ENCODE assay signal across 9 mouse cellular contexts in genomic region chr13:23740256-23740840, GRCm38 (mm10). TPM values are rescaled to one million over a fixed set of nuclear protein-coding genes. Genes with fewer than 3 reads are reported as not detected.
DNase-seq lines count a peak whose midpoint lies in the region; TF ChIP-seq lines count a peak whose summit lies in the region.
"Had no signal": no experiment of that assay in that cellular context is flagged by ENCODE, and none has a peak within 500 bp of the region (broad histone marks: within the 10 kb centered on the region; RNA-seq: fewer than 3 reads in every experiment).

No protein-coding gene starts in this region.

- H3K4me3 ChIP-seq in heart, embryonic 10.5 days: peak overlapping the region; percentile 65
- H3K4me3 ChIP-seq in ES-E14 (ENCODE audit: insufficient read depth in 1 of 2, low read depth in 1 of 2, low read length in 2 of 2, poor library complexity in 1 of 2, severe bottlenecking in 1 of 2) (peak overlapping the region; percentile 66 to 74), macrophage (ENCODE audit: inconsistent target) (peak overlapping the region; percentile 60)

- WGBS in heart, embryonic 10.5 days: 34% methylated on average over 13 of the region's 13 CpGs
- 37% methylated on average over 13 of the region's 13 CpGs for WGBS in macrophage (ENCODE audit: missing documents)

- H3K9me3 ChIP-seq in heart, embryonic 10.5 days: no peaks in the 10 kb centered on the region
- H3K9me3 ChIP-seq in ES-E14 (ENCODE audit: control insufficient read depth, insufficient read depth, low read depth, low read length): no peaks in the 10 kb centered on the region

- H3K79me2 ChIP-seq in macrophage (ENCODE audit: inconsistent target): no peaks in the 10 kb centered on the region

- in situ Hi-C loops in ES-E14 (cut with MboI; ENCODE audit: low sequenced_read_pairs in 2 of 2, unreplicated experiment in 2 of 2): loop anchor here in 1 of 2 experiments (5.0 to 10.0 kb wide), 3 partner anchors 48 to 1706 kb away; partner anchors contain the start of genes Hist1h1d, Hist1h2ah, Hist1h2bk and Hist1h4f

- peak overlapping the region; percentile 93 for H3K27ac ChIP-seq in heart, embryonic 10.5 days
- H3K27ac ChIP-seq in ES-E14 (ENCODE audit: insufficient read depth, low read depth, low read length, poor library complexity, severe bottlenecking): peak overlapping the region; percentile 100; the same call in 1 of the 2 replicates
- H3K27ac ChIP-seq in macrophage: peak overlapping the region; percentile 90

- H3K27me3 ChIP-seq in heart, embryonic 10.5 days (ENCODE audit: insufficient read depth, poor library complexity, severe bottlenecking): no peaks in the 10 kb centered on the region
- H3K27me3 ChIP-seq: Patski had no signal

- peak overlapping the region; percentile 91; the same call in 1 of the 2 replicates for H3K9ac ChIP-seq in ES-E14 (ENCODE audit: insufficient read depth, low read depth, low read length, poor library complexity, severe bottlenecking)

- H3K4me1 ChIP-seq in heart, embryonic 10.5 days: peaks cover 9% of the 10 kb centered on the region; the same call in 1 of the 2 replicates
- peaks cover 0 to 3% of the 10 kb centered on the region in 2 experiments; a peak in 3 of 4 replicates for H3K4me1 ChIP-seq in ES-E14 (ENCODE audit: control insufficient read depth in 2 of 2, insufficient read depth in 2 of 2, low read length in 2 of 2, poor library complexity in 1 of 2)

- DNase-seq in heart, embryonic 10.5 days (ENCODE audit: low spot score): no peak
- no peak for DNase-seq in heart, postnatal 4 days
- DNase-seq in ES-E14 (ENCODE audit: low read depth, low spot score): no peak
- DNase-seq in forelimb bud, embryonic 11.5 days (ENCODE audit: low read depth, low spot score): peak; percentile 40
- no peak for DNase-seq in gastrocnemius, adult 8-10 months (ENCODE audit: low spot score in 2 of 2)
- DNase-seq in thymus, postnatal 4 days: no peak
- no peak for DNase-seq in layer of hippocampus, postnatal 36 days

- no peaks in the 10 kb centered on the region for H3K36me3 ChIP-seq in heart, embryonic 10.5 days
- H3K36me3 ChIP-seq in ES-E14 (ENCODE audit: control insufficient read depth, insufficient read depth, low read length, poor library complexity, severe bottlenecking): no peaks in the 10 kb centered on the region
- H3K36me3 ChIP-seq in macrophage (ENCODE audit: inconsistent target): no peaks in the 10 kb centered on the region

TF ChIP-seq in ES-E14, 5 proteins besides CTCF, POLR2A, EP300 and RAD21:
- no peak for TF ChIP-seq ZC3H11A (IDR thresholded peaks at IDR 0.05; ENCODE audit: borderline replicate concordance, low read depth, low read length)
- TF ChIP-seq ZNF384 (IDR thresholded peaks at IDR 0.05; ENCODE audit: low read depth, low read length): no peak
- TF ChIP-seq MAFK (IDR thresholded peaks at IDR 0.05; ENCODE audit: insufficient read depth, low read depth, low read length): no peak
- no peak for TF ChIP-seq CHD2 (IDR thresholded peaks at IDR 0.05; ENCODE audit: low read depth, low read length)
- no peak for TF ChIP-seq HCFC1 (IDR thresholded peaks at IDR 0.05; ENCODE audit: borderline replicate concordance, insufficient read depth, low read length)

RNA-seq across cellular contexts. Expression of gene Hist1h1c, which starts 1.7 kb away (rescaled TPM):
- polyA plus RNA-seq in heart, embryonic 10.5 days (2016; fragmentation: Nextera tagmentation; extraction: Ambion mirVana): 17.2 TPM in 2 replicates
- 100 to 1,000 TPM; 472 to 511 TPM for total RNA-seq in heart, postnatal 4 days (2021)
- 379 and 496 TPM in 2 replicates for total RNA-seq in ES-E14 (2012; rRNA removed)
- total RNA-seq in macrophage (2018; cell fraction: chromatin; rRNA removed): 100 to 1,000 TPM in 1 of 26 experiments, 10 to 100 TPM in 11, 1 to 10 TPM in 14; 2.2 to 114 (median 8.5) TPM
- 100 to 1,000 TPM in 19 of 26 experiments, 10 to 100 TPM in 7; 65.0 to 223 (median 125) TPM for total RNA-seq in macrophage (2018; cell fraction: cytosol; rRNA removed)
- total RNA-seq in macrophage (2018; cell fraction: nucleus; rRNA removed): 100 to 1,000 TPM in 2 of 26 experiments, 10 to 100 TPM in 24; 15.9 to 230 (median 37.1) TPM
- 72.8 to 156 TPM (median 87.8 TPM) in 3 replicates for polyA plus RNA-seq in macrophage (2018)
- 100 to 1,000 TPM; 196 to 246 (median 227) TPM for total RNA-seq in gastrocnemius, adult 8-10 months (2022)
- total RNA-seq in layer of hippocampus, postnatal 36 days (2021): 10 to 100 TPM; 52.8 to 55.3 TPM

RNA-seq across cellular contexts. Expression of gene Hist1h3c, which starts 5.1 kb away (rescaled TPM):
- 4.2 and 4.4 TPM in 2 replicates for polyA plus RNA-seq in heart, embryonic 10.5 days (2016; fragmentation: Nextera tagmentation; extraction: Ambion mirVana)
- total RNA-seq in heart, postnatal 4 days (2021): 100 to 1,000 TPM; 252 to 264 TPM
- 970 and 1,161 TPM in 2 replicates for total RNA-seq in ES-E14 (2012; rRNA removed)
- 10 to 100 TPM in 1 of 26 experiments, 1 to 10 TPM in 6, not detected in 19; 1.6 to 10.1 (median 2.9) TPM for total RNA-seq in macrophage (2018; cell fraction: chromatin; rRNA removed)
- total RNA-seq in macrophage (2018; cell fraction: cytosol; rRNA removed): 10 to 100 TPM in 17 of 26 experiments, 1 to 10 TPM in 9; 3.8 to 42.2 (median 11.9) TPM
- 10 to 100 TPM in 1 of 26 experiments, 1 to 10 TPM in 18, not detected in 7; 1.0 to 25.5 (median 2.5) TPM for total RNA-seq in macrophage (2018; cell fraction: nucleus; rRNA removed)
- not detected in 3 replicates for polyA plus RNA-seq in macrophage (2018)
- total RNA-seq in gastrocnemius, adult 8-10 months (2022): not detected
- 1 to 10 TPM; 2.5 to 5.2 TPM for total RNA-seq in layer of hippocampus, postnatal 36 days (2021)

RNA-seq across cellular contexts. Expression of gene Hist1h2bb, which starts 6.2 kb away (rescaled TPM):
- polyA plus RNA-seq in heart, embryonic 10.5 days (2016; fragmentation: Nextera tagmentation; extraction: Ambion mirVana): 1.4 and 2.9 TPM in 2 replicates
- 100 to 1,000 TPM; 281 to 294 TPM for total RNA-seq in heart, postnatal 4 days (2021)
- 1,224 and 1,736 TPM in 2 replicates for total RNA-seq in ES-E14 (2012; rRNA removed)
- total RNA-seq in macrophage (2018; cell fraction: chromatin; rRNA removed): 10 to 100 TPM in 5 of 26 experiments, 1 to 10 TPM in 14, not detected in 7; 3.5 to 24.2 (median 7.1) TPM
- 10 to 100 TPM in 24 of 26 experiments, 1 to 10 TPM in 2; 7.7 to 70.0 (median 21.1) TPM for total RNA-seq in macrophage (2018; cell fraction: cytosol; rRNA removed)
- 10 to 100 TPM in 5 of 26 experiments, 1 to 10 TPM in 17, not detected in 4; 2.2 to 42.4 (median 7.3) TPM for total RNA-seq in macrophage (2018; cell fraction: nucleus; rRNA removed)
- polyA plus RNA-seq in macrophage (2018): not detected in 3 replicates
- 1 to 10 TPM; 1.1 to 1.6 (median 1.4) TPM for total RNA-seq in gastrocnemius, adult 8-10 months (2022)
- 10 to 100 TPM; 23.0 to 24.2 TPM for total RNA-seq in layer of hippocampus, postnatal 36 days (2021)

RNA-seq across cellular contexts. Expression of gene Hist1h2ab, which starts 10.6 kb away (rescaled TPM):
- polyA plus RNA-seq in heart, embryonic 10.5 days (2016; fragmentation: Nextera tagmentation; extraction: Ambion mirVana): 16.1 and 23.3 TPM in 2 replicates
- total RNA-seq in heart, postnatal 4 days (2021): 100 to 1,000 TPM; 424 to 425 TPM
- total RNA-seq in ES-E14 (2012; rRNA removed): 2,399 and 2,956 TPM in 2 replicates
- total RNA-seq in macrophage (2018; cell fraction: chromatin; rRNA removed): 10 to 100 TPM in 2 of 26 experiments, 1 to 10 TPM in 9, not detected in 15; 2.9 to 15.3 (median 6.8) TPM
- 10 to 100 TPM in 23 of 26 experiments, 1 to 10 TPM in 3; 6.6 to 66.1 (median 21.8) TPM for total RNA-seq in macrophage (2018; cell fraction: cytosol; rRNA removed)
- 10 to 100 TPM in 5 of 26 experiments, 1 to 10 TPM in 16, not detected in 5; 3.7 to 37.0 (median 6.6) TPM for total RNA-seq in macrophage (2018; cell fraction: nucleus; rRNA removed)
- polyA plus RNA-seq in macrophage (2018): not detected in 3 replicates
- total RNA-seq in gastrocnemius, adult 8-10 months (2022): 1 to 10 TPM in 2 of 4 experiments, under 1 TPM in 1, not detected in 1; 0.97 to 4.9 (median 3.5) TPM
- 10 to 100 TPM; 29.8 to 37.0 TPM for total RNA-seq in layer of hippocampus, postnatal 36 days (2021)

RNA-seq across cellular contexts. Expression of gene Hist1h3b, which starts 11.7 kb away (rescaled TPM):
- polyA plus RNA-seq in heart, embryonic 10.5 days (2016; fragmentation: Nextera tagmentation; extraction: Ambion mirVana): 2.6 and 3.2 TPM in 2 replicates
- total RNA-seq in heart, postnatal 4 days (2021): 100 to 1,000 TPM; 568 to 625 TPM
- 667 and 954 TPM in 2 replicates for total RNA-seq in ES-E14 (2012; rRNA removed)
- total RNA-seq in macrophage (2018; cell fraction: chromatin; rRNA removed): 10 to 100 TPM in 1 of 26 experiments, 1 to 10 TPM in 2, not detected in 23; 2.2 to 11.6 (median 4.5) TPM
- 10 to 100 TPM in 15 of 26 experiments, 1 to 10 TPM in 11; 2.2 to 40.1 (median 11.7) TPM for total RNA-seq in macrophage (2018; cell fraction: cytosol; rRNA removed)
- 10 to 100 TPM in 1 of 26 experiments, 1 to 10 TPM in 15, not detected in 10; 1.2 to 19.8 (median 2.5) TPM for total RNA-seq in macrophage (2018; cell fraction: nucleus; rRNA removed)
- polyA plus RNA-seq in macrophage (2018): not detected in 3 replicates
- 1 to 10 TPM in 2 of 4 experiments, not detected in 2; 2.7 to 2.8 TPM for total RNA-seq in gastrocnemius, adult 8-10 months (2022)
- 10 to 100 TPM; 15.0 to 21.4 TPM for total RNA-seq in layer of hippocampus, postnatal 36 days (2021)

Comparison
In these comparisons a context has a peak if more than half of its experiments do, and no peak if none do; other contexts are left out.
1. RNA of gene Hist1h3c, which starts 5.1 kb away (total RNA-seq): 970 to 1,161 TPM in ES-E14 and 252 to 264 TPM in heart, postnatal 4 days; 2.5 to 5.2 TPM in layer of hippocampus, postnatal 36 days and not detected in gastrocnemius, adult 8-10 months; every median in the first group is over 10 times any median in the second.
2. RNA of gene Hist1h2bb, which starts 6.2 kb away (total RNA-seq): 1,224 to 1,736 TPM in ES-E14 and 281 to 294 TPM in heart, postnatal 4 days; 23.0 to 24.2 TPM in layer of hippocampus, postnatal 36 days and 1.1 to 1.6 TPM in gastrocnemius, adult 8-10 months; every median in the first group is over 10 times any median in the second.
3. Peak in every context shown above with its lines, with median percentiles within 50 percentile points of each other: H3K27ac ChIP-seq and H3K4me3 ChIP-seq.